ENCODE assay signal across 17 mouse cellular contexts in genomic region chr8:47145258-47145657, GRCm38 (mm10).
"Had no signal": no experiment of that assay in that cellular context is flagged by ENCODE, and none has a peak within 500 bp of the region (broad histone marks: within the 10 kb centered on the region; RNA-seq: fewer than 3 reads in every experiment).

No protein-coding gene starts in this region.

- DNase-seq: gastrocnemius, adult 2 months; gastrocnemius, postnatal 10 days; gastrocnemius, postnatal 25 days; heart, adult 18-20 months; heart, postnatal 10 days; heart, postnatal 4 days; kidney, adult 18-20 months; kidney, adult 8-10 months; kidney, postnatal 10 days; kidney, postnatal 25 days; kidney, postnatal 4 days; liver; liver, embryonic 13.5 days had no signal

- ATAC-seq: hindbrain, embryonic 16.5 days; inflammation-experienced regulatory T-cells, adult 6 months; intestine, embryonic 15.5 days; intestine, postnatal 0 days had no signal
